Mouse (Mus musculus) gastrocnemius, postnatal 36 days (tissue): ENCODE data around the gene Mrc2. TPM values are rescaled to one million over a fixed set of nuclear protein-coding genes. Genes with fewer than 3 reads are reported as not detected.

Experiments used
- DNase-seq, 2 experiments: peaks; one replicate each; pipeline ENCODE4 v3.0.0; 2022
- intact Hi-C: fragments of 180-260 bp; cut with DNase I; formaldehyde crosslinking; loops from one replicate; pipeline ENCODE4 v1.15.1; 2025
- total RNA-seq, 2 experiments: library from RNA; stranded (reverse); gene quantifications; 2 replicates each; pipeline ENCODE4 v1.2.3; 2021

The Mrc2 gene
- total RNA-seq, 2 experiments from 2014 or later: 12.9 to 16.0 TPM

DNA sequence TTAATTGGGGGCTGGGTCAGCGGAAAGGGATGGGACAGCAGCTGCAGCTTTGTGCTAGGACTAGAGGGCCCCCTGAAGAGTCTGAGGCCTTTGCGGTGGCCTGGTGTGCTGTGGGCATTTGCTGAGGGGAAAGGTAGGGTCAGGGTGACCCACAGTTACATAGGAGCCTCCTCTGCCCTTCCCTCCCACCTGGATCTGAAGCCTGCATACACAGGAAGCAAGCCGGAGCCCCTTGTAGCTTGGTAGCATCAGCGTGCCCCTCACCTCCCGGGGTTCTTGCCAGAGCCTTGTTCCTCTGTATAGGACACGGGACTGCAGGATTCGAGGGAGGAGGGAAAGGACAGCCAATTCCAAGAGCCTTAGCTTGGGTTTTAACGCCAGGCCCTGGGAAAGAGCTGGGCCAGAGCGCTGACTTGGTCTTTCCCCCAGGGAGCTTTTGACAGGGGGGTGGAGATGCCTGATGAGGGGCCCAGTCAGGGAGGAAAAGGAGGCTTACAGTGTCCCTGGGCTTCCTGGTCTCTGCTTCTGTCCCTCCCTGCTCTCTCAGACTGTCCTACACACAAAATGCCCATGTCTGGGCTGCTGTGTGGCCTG lies 1.6 kb downstream of the Mrc2 start:
- intact Hi-C loops: no loop called here
- no peak for DNase-seq

GRCm38 (mm10) chr11:105296084-105296483 lies 3.6 kb downstream of the Mrc2 start:
- no peak for DNase-seq

GRCm38 (mm10) chr11:105310197-105310596 lies 17.8 kb downstream of the Mrc2 start:
- no peak for DNase-seq
- intact Hi-C loops: no loop called here

More at GRCm38 (mm10) chr11:105296084-105296483, 3.6 kb downstream of the Mrc2 start:
- intact Hi-C loops: no loop called here

GRCm38 (mm10) chr11:105311291-105311975 lies 19.0 kb downstream of the Mrc2 start:
- intact Hi-C loops: no loop called here
- DNase-seq: peak; percentile 57 to 58

DNA sequence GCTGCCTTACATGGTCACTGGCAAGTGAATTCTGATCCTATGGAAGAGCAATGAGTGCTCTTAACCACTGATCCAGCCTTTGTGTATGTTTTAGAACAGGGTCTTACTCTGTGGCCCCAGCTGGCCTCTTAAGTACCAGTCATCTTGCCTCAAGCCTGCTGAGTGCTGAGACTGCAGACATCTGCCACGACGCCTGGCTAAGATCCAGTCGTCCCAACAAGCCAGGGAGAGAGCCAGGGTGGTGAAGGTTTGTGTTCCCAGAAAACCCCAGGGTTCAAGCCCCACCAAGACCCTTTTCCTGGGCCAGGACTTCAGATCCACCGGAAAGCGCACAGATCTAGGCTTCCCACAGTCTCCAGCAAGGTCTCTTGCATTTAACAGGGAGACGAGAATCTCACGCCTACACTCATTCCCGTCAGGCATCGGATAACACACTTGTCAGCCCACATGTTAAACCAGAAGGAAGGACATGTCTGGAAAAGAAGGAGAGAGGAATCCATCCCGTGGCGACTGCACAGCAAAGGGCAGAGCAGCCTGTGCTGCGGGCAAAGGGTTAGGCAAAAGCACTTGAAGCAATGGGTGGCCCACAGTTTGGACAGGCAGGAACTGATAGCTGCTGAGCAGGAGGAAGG lies 20.0 kb downstream of the Mrc2 start:
- intact Hi-C loops: no loop called here
- DNase-seq: no peak

DNA sequence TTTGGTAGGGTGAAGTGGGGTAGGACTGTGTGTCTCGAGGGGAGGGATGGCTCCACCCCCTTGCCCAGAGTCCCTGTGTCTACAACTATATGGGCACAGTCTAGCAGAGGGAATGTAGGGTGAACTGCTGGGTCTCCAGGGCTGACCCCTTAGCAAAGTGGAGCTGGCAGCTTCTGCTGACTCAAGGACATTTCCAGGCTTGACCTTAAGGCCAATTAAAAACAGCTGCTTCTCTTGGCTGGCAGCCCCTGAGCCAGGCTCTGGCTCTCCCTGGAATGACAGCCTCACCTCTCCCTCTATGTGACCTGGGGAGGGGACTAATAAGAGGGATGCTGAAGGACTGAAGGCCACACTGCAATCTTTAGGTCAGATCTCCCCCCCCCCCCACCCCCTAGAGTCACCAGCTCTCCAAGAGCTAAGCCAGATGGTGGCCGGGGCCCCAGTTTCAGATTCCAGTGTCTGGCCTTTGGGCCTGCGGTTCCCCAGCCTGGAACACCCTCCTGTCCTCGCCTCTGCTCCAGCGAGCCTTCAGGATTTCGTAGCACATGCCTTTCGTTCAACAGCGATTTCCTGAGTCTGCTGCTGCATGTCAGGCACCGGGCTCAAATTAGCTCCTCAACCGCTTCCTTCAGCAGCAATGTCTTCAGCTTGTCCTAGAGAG lies 20.7 kb downstream of the Mrc2 start:
- intact Hi-C loops: no loop called here
- DNase-seq: peak; percentile 54 to 63

- intact Hi-C loops: no loop called here
- DNase-seq: no peak
These were observed 21.2 kb downstream of the Mrc2 start for GRCm38 (mm10) chr11:105313633-105314014.

DNA sequence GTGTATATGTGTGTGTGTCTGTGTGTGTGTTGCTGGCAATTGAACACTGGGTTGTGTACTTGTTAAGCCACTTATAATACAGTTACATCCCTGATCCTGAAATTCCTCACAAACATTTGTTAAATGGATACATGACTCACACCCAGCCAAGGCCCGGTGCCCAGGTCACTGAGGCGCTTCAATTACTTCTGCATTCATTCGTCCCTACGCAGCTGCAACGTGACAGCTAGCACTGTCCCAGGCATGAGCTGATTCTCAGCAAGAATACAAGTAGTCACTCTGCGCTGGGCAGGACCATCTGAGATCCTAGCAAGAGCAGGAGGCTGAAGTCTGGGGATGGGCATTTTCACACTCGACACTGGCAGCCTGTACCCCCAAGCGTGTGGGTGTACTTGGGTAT lies 22.9 kb downstream of the Mrc2 start:
- no peak for DNase-seq
- intact Hi-C loops: loop anchor here (5.0 kb wide), 1 partner anchor 38 kb away; no protein-coding TSS in a partner anchor

- intact Hi-C loops: loop anchor here (5.0 kb wide), 1 partner anchor 39 kb away; no protein-coding TSS in a partner anchor
- no peak for DNase-seq
These were observed 23.7 kb downstream of the Mrc2 start for GRCm38 (mm10) chr11:105316121-105316520.

DNA sequence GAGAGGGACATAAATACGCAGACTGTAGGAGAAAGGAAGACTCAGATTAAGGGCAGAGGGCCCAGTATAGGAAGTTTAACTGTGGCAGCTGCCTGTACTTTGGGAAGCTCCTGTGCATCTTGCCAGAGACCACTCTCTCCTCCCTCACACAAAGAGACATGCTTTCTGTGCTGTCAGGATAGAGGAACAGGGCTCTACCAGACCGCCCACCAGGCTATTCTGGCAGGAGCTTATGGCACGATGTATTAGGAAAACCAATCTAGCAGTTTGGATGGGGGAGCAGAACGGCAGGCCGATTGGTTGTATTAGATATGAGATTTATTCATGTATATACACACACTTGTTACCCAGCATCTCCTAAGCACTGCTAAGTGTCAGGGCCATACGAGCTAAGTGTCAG lies 25.3 kb downstream of the Mrc2 start:
- DNase-seq: no peak
- intact Hi-C loops: loop anchor here (5.0 kb wide), 1 partner anchor 40 kb away; no protein-coding TSS in a partner anchor

DNA sequence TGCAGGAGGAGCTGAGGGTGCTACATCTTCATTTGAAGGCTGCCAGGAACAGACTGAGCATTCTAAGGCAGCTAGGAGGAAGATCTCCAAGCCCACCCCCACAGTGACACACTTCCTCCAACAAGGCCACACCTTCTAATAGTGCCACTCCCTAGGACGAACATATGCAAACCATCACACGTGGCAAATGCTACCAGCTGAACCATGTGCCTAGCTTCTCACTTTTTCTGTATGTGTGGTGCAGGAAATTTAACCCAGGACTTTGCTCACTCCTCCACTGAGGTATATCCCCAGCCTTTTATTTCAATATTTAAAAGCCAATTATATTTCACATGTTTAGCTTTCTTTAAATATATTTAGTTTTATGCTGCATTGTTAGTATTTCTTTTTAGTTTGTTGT lies 28.6 kb downstream of the Mrc2 start:
- no peak for DNase-seq
- intact Hi-C loops: no loop called here

DNA sequence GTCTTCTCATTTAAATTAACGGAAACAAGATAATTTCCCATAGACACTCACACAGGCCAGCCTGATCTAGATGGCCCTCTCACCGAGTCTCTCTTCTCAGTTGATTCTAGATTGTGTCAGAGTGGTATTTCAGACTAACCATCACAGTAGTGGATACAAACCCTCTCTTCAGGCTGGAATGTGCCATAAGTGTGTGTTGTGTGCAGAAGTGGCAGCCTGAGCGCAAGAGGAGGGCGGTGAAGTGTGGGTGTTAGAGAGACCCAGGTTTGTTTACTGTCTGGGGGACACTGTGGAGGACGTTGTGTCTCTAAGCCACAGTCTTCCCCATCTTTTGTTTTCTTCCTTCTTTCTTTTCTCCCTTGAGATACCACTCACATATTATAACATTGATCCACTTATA lies 31.1 kb downstream of the Mrc2 start:
- intact Hi-C loops: no loop called here
- DNase-seq: no peak

- intact Hi-C loops: no loop called here
- no peak for DNase-seq
These were observed 34.7 kb downstream of the Mrc2 start for GRCm38 (mm10) chr11:105327101-105327500.

- intact Hi-C loops: loop anchor here (10.0 kb wide), 2 partner anchors 205 to 695 kb away; partner anchors contain the start of gene Mettl2
- DNase-seq: no peak
These were observed 37.5 kb downstream of the Mrc2 start for GRCm38 (mm10) chr11:105329962-105330361.

DNA sequence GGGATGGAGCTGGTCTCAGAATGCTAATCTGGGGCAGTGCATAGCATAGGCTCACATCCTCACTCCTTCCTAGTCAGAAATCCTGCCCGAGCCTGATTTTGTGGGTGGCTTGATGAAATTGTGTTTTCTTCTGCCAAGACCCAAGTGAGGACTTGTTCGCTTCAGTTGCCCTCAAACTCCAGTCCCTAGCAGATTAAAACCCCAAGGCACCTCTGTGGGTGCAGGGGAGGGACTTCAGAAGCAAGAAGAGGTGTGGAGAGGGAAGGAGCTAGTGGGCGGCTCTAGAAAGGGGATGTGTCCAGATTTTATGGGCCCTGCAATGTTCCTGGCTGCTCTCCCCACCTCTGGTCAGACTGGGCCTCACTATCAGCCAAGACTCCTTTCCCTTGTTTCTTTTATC lies 38.7 kb downstream of the Mrc2 start:
- intact Hi-C loops: loop anchor here (10.0 kb wide), 2 partner anchors 206 to 694 kb away; partner anchors contain the start of gene Mettl2
- no peak for DNase-seq

GRCm38 (mm10) chr11:105331732-105332131 lies 39.3 kb downstream of the Mrc2 start:
- intact Hi-C loops: loop anchor here (10.0 kb wide), 2 partner anchors 207 to 693 kb away; partner anchors contain the start of gene Mettl2

DNA sequence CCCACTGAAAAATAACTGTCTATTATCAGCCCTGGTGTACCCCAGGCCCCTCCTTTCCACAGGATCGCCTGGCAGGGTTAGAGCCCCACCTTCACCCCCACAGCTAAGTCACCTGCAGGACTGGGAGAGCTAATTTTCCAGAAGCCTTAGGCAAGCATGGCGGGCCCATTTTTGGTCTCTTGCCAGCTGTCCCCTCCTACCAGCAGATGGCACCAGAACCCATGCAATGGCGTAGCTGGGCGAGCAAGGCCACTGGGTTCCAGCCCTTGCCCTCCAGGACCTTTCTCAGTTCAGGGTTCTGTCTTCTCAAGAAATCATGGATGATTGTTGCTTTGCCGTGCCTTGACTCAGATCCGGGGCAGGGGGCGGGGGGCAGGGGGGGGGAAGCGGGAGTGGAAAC lies 40.0 kb downstream of the Mrc2 start:
- peak in 1 of 2 experiments; percentile 43 for DNase-seq
- intact Hi-C loops: loop anchor here (10.0 kb wide), 2 partner anchors 208 to 692 kb away; partner anchors contain the start of gene Mettl2

More at GRCm38 (mm10) chr11:105331732-105332131, 39.3 kb downstream of the Mrc2 start:
- DNase-seq: peak; percentile 66 to 69

DNA sequence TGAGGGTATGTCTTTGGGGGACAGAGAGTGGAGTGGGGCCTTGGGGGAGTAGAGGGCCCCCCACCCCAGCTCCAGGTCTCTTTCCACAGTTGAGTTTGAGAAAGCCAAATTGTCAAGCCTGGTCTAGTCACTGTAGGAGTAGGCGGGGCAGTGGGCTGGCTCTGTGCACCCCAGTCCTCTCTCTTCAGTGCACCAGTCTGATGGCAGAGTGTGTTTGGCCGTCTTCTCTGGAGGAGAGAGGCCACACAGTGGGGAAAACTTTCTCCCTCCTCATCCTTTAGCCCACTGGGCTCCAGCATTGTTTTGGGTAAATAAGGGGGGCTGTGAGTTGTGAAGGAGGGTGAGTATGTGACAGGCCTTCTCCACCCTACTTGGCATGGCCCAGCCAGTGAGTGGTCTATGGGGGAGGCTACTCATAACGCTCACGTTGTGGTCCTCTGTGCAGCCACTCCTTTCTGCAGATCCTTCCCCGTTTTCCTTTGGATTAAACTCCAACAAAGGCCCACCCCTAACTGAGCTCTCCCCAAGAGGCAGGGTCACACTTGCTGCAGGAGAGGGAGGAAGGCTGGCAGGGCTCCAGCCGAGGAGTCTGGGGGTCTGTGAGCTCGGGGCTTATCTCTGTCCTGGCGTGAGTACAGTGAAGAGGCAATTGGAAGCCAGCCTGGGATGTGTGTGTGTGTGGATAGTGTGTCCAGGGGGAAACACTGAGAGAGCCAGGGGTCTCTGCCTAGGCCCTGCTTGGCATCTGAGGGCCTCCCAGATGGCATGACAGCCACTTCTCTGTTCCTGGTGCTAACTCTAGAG lies 41.6 kb downstream of the Mrc2 start:
- no peak for DNase-seq
- intact Hi-C loops: loop anchor here (10.0 kb wide), 2 partner anchors 209 to 691 kb away; partner anchors contain the start of gene Mettl2

- DNase-seq: no peak
These were observed 46.4 kb downstream of the Mrc2 start for GRCm38 (mm10) chr11:105338596-105339390.

More at GRCm38 (mm10) chr11:105338596-105339390, 46.4 kb downstream of the Mrc2 start:
- intact Hi-C loops: loop anchor here (10.0 kb wide), 2 partner anchors 214 to 686 kb away; partner anchors contain the start of gene Mettl2
